Mouse (Mus musculus) ES-Bruce4 (cell line): ENCODE measurements around the gene Reck. TPM values are rescaled to one million over a fixed set of nuclear protein-coding genes. Genes with fewer than 3 reads are reported as not detected.

Experiments used
- H3K27ac ChIP-seq: 2 replicates; pipeline ENCODE4 v1.5.1; 2012; ENCODE audit warnings: low read length, inconsistent platforms; ENCODE audit not compliant: insufficient read depth
- H3K27me3 ChIP-seq: 2 replicates; pipeline ENCODE4 v1.6.1; 2012; ENCODE audit warnings: mild to moderate bottlenecking, low read length, inconsistent platforms; ENCODE audit not compliant: control insufficient read depth, poor library complexity, insufficient read depth, severe bottlenecking
- H3K36me3 ChIP-seq: 2 replicates; pipeline ENCODE4 v1.6.1; 2012; ENCODE audit warnings: inconsistent platforms, mild to moderate bottlenecking, low read length, moderate library complexity; ENCODE audit not compliant: control insufficient read depth, poor library complexity, insufficient read depth, severe bottlenecking
- H3K4me1 ChIP-seq: one replicate; pipeline ENCODE4 v1.8.1; 2011; ENCODE audit warnings: low read length; ENCODE audit not compliant: control insufficient read depth, insufficient read depth
- H3K4me3 ChIP-seq: 2 replicates; pipeline ENCODE4 v1.5.1; 2011; ENCODE audit warnings: low read depth, mild to moderate bottlenecking, low read length
- H3K9ac ChIP-seq: 2 replicates; pipeline ENCODE4 v1.6.1; 2012; ENCODE audit warnings: low read depth, mild to moderate bottlenecking, inconsistent platforms; ENCODE audit not compliant: poor library complexity, severe bottlenecking
- H3K9me3 ChIP-seq: replicated peaks from 2 replicates; pipeline ENCODE4 v1.6.1; 2012; ENCODE audit warnings: mild to moderate bottlenecking, low read length, inconsistent platforms; ENCODE audit not compliant: control insufficient read depth, poor library complexity, insufficient read depth, severe bottlenecking
- CTCF ChIP-seq: IDR thresholded peaks from one replicate; pipeline ENCODE4 v1.8.1; 2011; ENCODE audit warnings: low read depth, low read length
- EP300 ChIP-seq: IDR thresholded peaks from 2 replicates; pipeline ENCODE4 v1.6.1; 2011; ENCODE audit warnings: low read depth, low read length; ENCODE audit not compliant: insufficient read depth
- POLR2A ChIP-seq: IDR thresholded peaks from one replicate; pipeline ENCODE4 v1.8.1; 2011; ENCODE audit warnings: low read length; ENCODE audit not compliant: insufficient read depth
- polyA plus RNA-seq: library from polyadenylated mRNA; stranded (reverse); fragments of >200 nt; gene quantifications from 2 replicates; pipeline ENCODE4 v1.2.4, GENCODE M21; 2011; ENCODE audit warnings: low read depth; ENCODE audit not compliant: missing spikeins, insufficient read depth, insufficient read length

Reck gene
- polyA plus RNA-seq, 1 experiment = 6.3 TPM

GRCm38 (mm10) chr4:43884196-43884595 lies 8.9 kb downstream of the Reck start:
- TF ChIP-seq POLR2A (no peak), CTCF (no peak)

GRCm38 (mm10) chr4:43891247-43891646 lies 15.9 kb downstream of the Reck start:
- Histone ChIP-seq H3K9ac (no peak overlapping the region), H3K9me3 (no peaks in the 10 kb centered on the region), H3K27me3 (no peaks in the 10 kb centered on the region), H3K36me3 (no peaks in the 10 kb centered on the region), H3K27ac (no peak overlapping the region), H3K4me3 (no peak overlapping the region), H3K4me1 (no peaks in the 10 kb centered on the region)
- TF ChIP-seq EP300 = no peak
- TF ChIP-seq POLR2A = no peak
- no peak for TF ChIP-seq CTCF

More at GRCm38 (mm10) chr4:43884196-43884595, 8.9 kb downstream of the Reck start:
- no peaks in the 10 kb centered on the region for H3K9me3 ChIP-seq
- no peaks in the 10 kb centered on the region for H3K4me1 ChIP-seq
- H3K27ac ChIP-seq = no peak overlapping the region
- no peaks in the 10 kb centered on the region for H3K36me3 ChIP-seq
- no peak overlapping the region for H3K9ac ChIP-seq
- no peak overlapping the region for H3K4me3 ChIP-seq
- H3K27me3 ChIP-seq = no peaks in the 10 kb centered on the region

GRCm38 (mm10) chr4:43897209-43897608 lies 21.9 kb downstream of the Reck start:
- TF ChIP-seq POLR2A (no peak), CTCF (no peak), EP300 (no peak)
- H3K9me3 ChIP-seq = no peaks in the 10 kb centered on the region
- no peaks in the 10 kb centered on the region for H3K27me3 ChIP-seq
- H3K36me3 ChIP-seq = no peaks in the 10 kb centered on the region
- H3K4me3 ChIP-seq = no peak overlapping the region
- H3K4me1 ChIP-seq = no peaks in the 10 kb centered on the region
- no peak overlapping the region for H3K27ac ChIP-seq
- H3K9ac ChIP-seq = no peak overlapping the region

GRCm38 (mm10) chr4:43899197-43899596 lies 23.9 kb downstream of the Reck start:
- no peak overlapping the region for H3K4me3 ChIP-seq
- H3K9ac ChIP-seq = no peak overlapping the region
- no peaks in the 10 kb centered on the region for H3K9me3 ChIP-seq
- H3K4me1 ChIP-seq = no peaks in the 10 kb centered on the region
- no peaks in the 10 kb centered on the region for H3K27me3 ChIP-seq
- TF ChIP-seq POLR2A (no peak), CTCF (no peak), EP300 (no peak)
- no peaks in the 10 kb centered on the region for H3K36me3 ChIP-seq
- H3K27ac ChIP-seq = no peak overlapping the region

GRCm38 (mm10) chr4:43903690-43904089 lies 28.4 kb downstream of the Reck start:
- Histone ChIP-seq H3K9me3 (no peaks in the 10 kb centered on the region), H3K36me3 (no peaks in the 10 kb centered on the region), H3K4me3 (no peak overlapping the region), H3K27ac (no peak overlapping the region), H3K27me3 (no peaks in the 10 kb centered on the region), H3K9ac (no peak overlapping the region), H3K4me1 (no peaks in the 10 kb centered on the region)
- no peak for TF ChIP-seq POLR2A
- no peak for TF ChIP-seq EP300
- TF ChIP-seq CTCF = no peak

- Histone ChIP-seq H3K27ac (no peak overlapping the region), H3K9me3 (no peaks in the 10 kb centered on the region), H3K36me3 (no peaks in the 10 kb centered on the region), H3K4me1 (no peaks in the 10 kb centered on the region), H3K27me3 (no peaks in the 10 kb centered on the region), H3K9ac (no peak overlapping the region), H3K4me3 (no peak overlapping the region)
- TF ChIP-seq POLR2A (no peak), CTCF (peak; percentile 22)
Measured at GRCm38 (mm10) chr4:43906443-43906842, 31.1 kb downstream of the Reck start.
